Mouse (Mus musculus): ENCODE data around the gene Rreb1. TPM values are rescaled to one million over a fixed set of nuclear protein-coding genes. Genes with fewer than 3 reads are reported as not detected.

Gene Rreb1
- polyA plus RNA-seq, 1 experiment: 23.3 TPM

DNA sequence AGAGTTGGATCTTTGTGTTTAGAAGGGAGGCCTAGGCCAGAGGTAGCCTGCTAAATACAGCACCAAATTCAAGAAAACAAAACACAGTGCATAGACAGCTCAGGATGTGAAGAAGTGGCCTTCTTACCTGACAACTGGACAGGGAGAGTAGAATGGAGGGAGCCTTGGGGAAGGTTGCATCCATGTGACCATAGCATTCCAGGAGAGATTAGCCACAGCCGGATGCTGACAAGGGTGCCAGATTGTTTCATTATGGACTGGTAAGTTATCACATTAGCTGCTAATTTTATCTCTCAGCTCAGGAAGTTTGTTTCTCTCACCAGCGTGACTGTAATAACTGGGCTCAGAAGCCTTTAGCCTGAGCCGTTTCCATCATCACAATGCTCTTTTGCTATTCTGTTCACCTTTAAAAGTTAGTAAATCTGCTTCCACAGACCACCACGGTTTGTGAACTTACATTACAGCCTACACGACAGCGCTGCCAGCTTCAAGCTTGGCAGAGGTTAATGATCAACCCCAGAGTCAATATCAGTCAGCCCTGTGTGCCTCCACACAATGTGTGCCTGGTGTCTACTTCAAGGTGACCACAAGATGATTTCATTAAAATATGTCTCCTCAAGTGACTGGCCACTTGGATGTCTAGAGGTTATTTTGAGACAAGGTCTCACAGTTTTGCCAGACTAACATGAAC, 117.5 kb downstream of the Rreb1 start:
- H3K9me3 ChIP-seq: no peaks in the 10 kb centered on the region
- H3K36me3 ChIP-seq (replicated peaks; ENCODE audit: low read length): peaks cover 100% of the 10 kb centered on the region
- no peak overlapping the region for H3K4me3 ChIP-seq (replicated peaks)
- H3K4me1 ChIP-seq: peaks cover 38% of the 10 kb centered on the region
- no peak for TF ChIP-seq FLI1 (IDR thresholded peaks at IDR 0.05; ENCODE audit: low read length)
- TF ChIP-seq GATA1 (IDR thresholded peaks at IDR 0.05; ENCODE audit: borderline replicate concordance, low read length): no peak
- no peaks in the 10 kb centered on the region for H3K27me3 ChIP-seq (replicated peaks)

- TF ChIP-seq FLI1 (IDR thresholded peaks at IDR 0.05; ENCODE audit: low read length): no peak
- Histone ChIP-seq H3K4me1 (peaks cover 38% of the 10 kb centered on the region), H3K36me3 (replicated peaks; ENCODE audit: low read length) (peaks cover 100% of the 10 kb centered on the region), H3K27me3 (replicated peaks) (no peaks in the 10 kb centered on the region), H3K9me3 (no peaks in the 10 kb centered on the region), H3K4me3 (replicated peaks) (no peak overlapping the region)
Measured at GRCm38 (mm10) chr13:37896423-37896822, 118.2 kb downstream of the Rreb1 start.

- Histone ChIP-seq H3K36me3 (replicated peaks; ENCODE audit: low read length) (peaks cover 100% of the 10 kb centered on the region), H3K9me3 (no peaks in the 10 kb centered on the region), H3K4me3 (replicated peaks) (no peak overlapping the region), H3K4me1 (peaks cover 38% of the 10 kb centered on the region), H3K27me3 (replicated peaks) (no peaks in the 10 kb centered on the region)
- no peak for TF ChIP-seq FLI1 (IDR thresholded peaks at IDR 0.05; ENCODE audit: low read length)
- no peak for TF ChIP-seq GATA1 (IDR thresholded peaks at IDR 0.05; ENCODE audit: borderline replicate concordance, low read length)
Measured at GRCm38 (mm10) chr13:37898772-37899171, 120.6 kb downstream of the Rreb1 start.

GRCm38 (mm10) chr13:37903036-37903435, 124.8 kb downstream of the Rreb1 start:
- TF ChIP-seq GATA1 (IDR thresholded peaks at IDR 0.05; ENCODE audit: borderline replicate concordance, low read length) (no peak), FLI1 (IDR thresholded peaks at IDR 0.05; ENCODE audit: low read length) (no peak)
- Histone ChIP-seq H3K4me1 (peaks cover 4% of the 10 kb centered on the region), H3K9me3 (no peaks in the 10 kb centered on the region), H3K27me3 (replicated peaks) (no peaks in the 10 kb centered on the region), H3K4me3 (replicated peaks) (no peak overlapping the region), H3K36me3 (replicated peaks; ENCODE audit: low read length) (peaks cover 100% of the 10 kb centered on the region)

GRCm38 (mm10) chr13:37903476-37903875, 125.3 kb downstream of the Rreb1 start:
- peaks cover 100% of the 10 kb centered on the region for H3K36me3 ChIP-seq (replicated peaks; ENCODE audit: low read length)
- TF ChIP-seq GATA1 (IDR thresholded peaks at IDR 0.05; ENCODE audit: borderline replicate concordance, low read length): no peak
- no peak for TF ChIP-seq FLI1 (IDR thresholded peaks at IDR 0.05; ENCODE audit: low read length)

DNA sequence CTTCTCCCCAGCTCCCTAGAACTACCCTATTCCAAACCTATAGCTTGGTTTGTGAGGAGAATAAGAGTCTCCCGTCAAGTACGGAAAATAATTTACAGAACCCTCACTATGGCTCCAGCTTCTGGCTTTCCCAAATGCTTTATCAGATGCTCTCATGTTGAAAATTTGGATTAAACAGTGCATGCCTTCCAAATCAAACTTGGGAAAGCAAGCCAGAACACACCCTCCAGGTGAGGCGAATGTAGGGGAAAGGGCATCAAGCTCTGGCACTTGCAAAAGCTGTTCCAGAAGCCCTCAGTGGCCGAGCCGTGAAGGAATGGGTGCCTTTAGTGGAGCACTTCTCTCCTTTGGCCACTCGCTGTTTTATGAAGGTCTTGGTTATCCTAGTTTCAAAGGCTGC, 126.2 kb downstream of the Rreb1 start:
- no peaks in the 10 kb centered on the region for H3K9me3 ChIP-seq
- peaks cover 100% of the 10 kb centered on the region for H3K36me3 ChIP-seq (replicated peaks; ENCODE audit: low read length)
- H3K4me3 ChIP-seq (replicated peaks): no peak overlapping the region
- H3K4me1 ChIP-seq: peaks cover 4% of the 10 kb centered on the region; the same call in 1 of the 2 replicates
- H3K27me3 ChIP-seq (replicated peaks): no peaks in the 10 kb centered on the region
- TF ChIP-seq FLI1 (IDR thresholded peaks at IDR 0.05; ENCODE audit: low read length) (no peak), GATA1 (IDR thresholded peaks at IDR 0.05; ENCODE audit: borderline replicate concordance, low read length) (no peak)

More at GRCm38 (mm10) chr13:37903476-37903875, 125.3 kb downstream of the Rreb1 start:
- Histone ChIP-seq H3K4me1 (peaks cover 7% of the 10 kb centered on the region; the same call in 1 of the 2 replicates), H3K4me3 (replicated peaks) (no peak overlapping the region), H3K27me3 (replicated peaks) (no peaks in the 10 kb centered on the region), H3K9me3 (no peaks in the 10 kb centered on the region)

DNA sequence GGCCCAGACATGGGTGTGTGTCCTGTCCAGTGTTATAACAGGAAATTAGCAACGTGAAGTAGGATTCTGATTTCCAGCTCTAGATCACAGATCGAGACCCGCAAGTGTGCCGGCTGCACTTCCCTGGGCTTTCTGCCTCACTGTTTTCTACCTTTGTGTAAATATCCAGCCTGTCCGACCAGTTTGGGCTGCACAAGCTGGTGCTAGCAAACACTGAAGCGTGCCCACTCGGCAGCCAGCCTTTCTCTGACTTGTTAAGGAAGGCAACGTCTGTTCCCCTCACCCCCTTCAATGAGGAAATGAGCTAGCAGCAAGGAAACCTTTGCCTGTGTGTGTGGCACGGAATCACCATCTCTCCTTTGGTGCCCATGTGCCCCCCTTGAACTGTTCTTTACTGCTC, 129.9 kb downstream of the Rreb1 start:
- no peak overlapping the region for H3K4me3 ChIP-seq (replicated peaks)
- TF ChIP-seq FLI1 (IDR thresholded peaks at IDR 0.05; ENCODE audit: low read length): no peak
- TF ChIP-seq GATA1 (IDR thresholded peaks at IDR 0.05; ENCODE audit: borderline replicate concordance, low read length): no peak
- no peaks in the 10 kb centered on the region for H3K27me3 ChIP-seq (replicated peaks)
- H3K36me3 ChIP-seq (replicated peaks; ENCODE audit: low read length): peaks cover 100% of the 10 kb centered on the region
- H3K4me1 ChIP-seq: peaks cover 25% of the 10 kb centered on the region
- no peaks in the 10 kb centered on the region for H3K9me3 ChIP-seq

- peaks cover 29% of the 10 kb centered on the region for H3K4me1 ChIP-seq
- no peaks in the 10 kb centered on the region for H3K9me3 ChIP-seq
- no peak overlapping the region for H3K4me3 ChIP-seq (replicated peaks)
- peaks cover 100% of the 10 kb centered on the region for H3K36me3 ChIP-seq (replicated peaks; ENCODE audit: low read length)
- TF ChIP-seq GATA1 (IDR thresholded peaks at IDR 0.05; ENCODE audit: borderline replicate concordance, low read length) (no peak), FLI1 (IDR thresholded peaks at IDR 0.05; ENCODE audit: low read length) (no peak)
- no peaks in the 10 kb centered on the region for H3K27me3 ChIP-seq (replicated peaks)
Measured at GRCm38 (mm10) chr13:37908493-37908892, 130.3 kb downstream of the Rreb1 start.

GRCm38 (mm10) chr13:37909225-37909624, 131.0 kb downstream of the Rreb1 start:
- Histone ChIP-seq H3K27me3 (replicated peaks) (no peaks in the 10 kb centered on the region), H3K36me3 (replicated peaks; ENCODE audit: low read length) (peaks cover 100% of the 10 kb centered on the region), H3K4me1 (peaks cover 35% of the 10 kb centered on the region), H3K9me3 (no peaks in the 10 kb centered on the region), H3K4me3 (replicated peaks) (no peak overlapping the region)
- TF ChIP-seq GATA1 (IDR thresholded peaks at IDR 0.05; ENCODE audit: borderline replicate concordance, low read length) (no peak), FLI1 (IDR thresholded peaks at IDR 0.05; ENCODE audit: low read length) (no peak)

DNA sequence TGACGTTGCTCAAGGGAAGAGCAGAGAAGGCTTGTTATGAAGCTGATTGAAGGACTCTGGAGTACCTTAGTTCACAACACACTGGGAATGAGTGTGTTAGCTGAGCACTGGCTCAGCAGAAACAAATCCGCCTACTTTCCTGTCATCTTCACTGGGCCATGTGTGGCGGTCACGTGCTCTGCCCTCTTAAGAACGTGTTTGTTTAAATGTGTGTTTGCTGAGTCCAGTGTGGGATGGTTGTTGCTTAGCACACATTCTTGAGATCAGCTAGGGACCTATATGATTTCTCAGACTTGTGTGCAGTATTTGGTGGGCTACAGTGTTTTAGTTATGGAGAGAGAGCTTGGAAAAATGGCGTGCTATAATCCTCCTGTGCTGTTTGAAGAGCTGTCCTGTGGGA, 133.8 kb downstream of the Rreb1 start:
- peaks cover 52% of the 10 kb centered on the region for H3K4me1 ChIP-seq
- no peak for TF ChIP-seq GATA1 (IDR thresholded peaks at IDR 0.05; ENCODE audit: borderline replicate concordance, low read length)
- TF ChIP-seq FLI1 (IDR thresholded peaks at IDR 0.05; ENCODE audit: low read length): no peak
- H3K36me3 ChIP-seq (replicated peaks; ENCODE audit: low read length): peaks cover 100% of the 10 kb centered on the region
- no peaks in the 10 kb centered on the region for H3K9me3 ChIP-seq
- H3K27me3 ChIP-seq (replicated peaks): no peaks in the 10 kb centered on the region
- no peak overlapping the region for H3K4me3 ChIP-seq (replicated peaks)

Data from megakaryocyte, embryonic 14.5 days (primary cell).